Mouse (Mus musculus): ENCODE results near the gene Vps16. TPM values are rescaled to one million over a fixed set of nuclear protein-coding genes. Genes with fewer than 3 reads are reported as not detected.

Gene Vps16
- total RNA-seq, 1 experiment from 2014 or later, result 115 TPM

DNA sequence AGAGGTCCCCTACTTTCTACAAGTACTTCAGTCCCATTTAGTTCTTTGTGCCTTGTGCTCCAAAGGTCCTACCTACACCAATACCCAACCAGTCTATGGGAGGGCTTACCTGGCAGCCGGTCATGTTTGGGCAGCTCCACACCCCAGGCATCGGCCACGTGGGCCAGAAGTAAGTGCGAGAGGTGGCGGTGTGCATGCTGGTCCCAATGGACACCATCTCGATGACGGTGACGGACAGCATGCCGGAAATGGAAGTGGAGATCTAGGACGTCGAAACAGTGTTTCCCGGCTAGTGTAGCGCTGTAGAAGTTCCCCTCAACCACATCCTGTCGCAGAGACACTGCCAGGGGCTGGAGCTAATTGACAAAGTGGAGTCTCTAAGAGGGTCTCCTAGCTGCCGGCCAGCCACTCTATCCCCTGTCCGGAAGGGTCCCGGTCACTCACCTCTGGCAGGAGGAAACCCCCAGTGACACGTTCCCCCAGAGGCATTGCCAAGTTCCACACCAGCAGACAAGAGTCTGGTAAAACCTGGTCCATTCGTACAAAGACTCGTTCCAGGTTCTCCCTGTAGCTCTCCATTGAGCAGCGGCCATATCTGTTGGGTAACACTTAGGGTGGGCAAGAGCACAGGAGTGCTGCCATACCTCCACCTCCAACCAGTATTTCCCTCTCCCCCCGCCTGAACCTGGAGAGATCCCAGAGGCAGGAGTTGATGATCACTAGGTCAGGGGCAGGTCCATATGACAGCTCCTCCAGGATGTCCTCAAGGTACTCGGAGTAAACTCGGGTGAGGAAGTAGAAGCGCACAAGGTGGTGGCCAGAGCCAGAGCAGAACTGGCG is 2.1 kb upstream of the Vps16 start:
- ATAC-seq (replicated peaks; ENCODE audit: low read depth, poor library complexity, severe bottlenecking), result no peak

DNA sequence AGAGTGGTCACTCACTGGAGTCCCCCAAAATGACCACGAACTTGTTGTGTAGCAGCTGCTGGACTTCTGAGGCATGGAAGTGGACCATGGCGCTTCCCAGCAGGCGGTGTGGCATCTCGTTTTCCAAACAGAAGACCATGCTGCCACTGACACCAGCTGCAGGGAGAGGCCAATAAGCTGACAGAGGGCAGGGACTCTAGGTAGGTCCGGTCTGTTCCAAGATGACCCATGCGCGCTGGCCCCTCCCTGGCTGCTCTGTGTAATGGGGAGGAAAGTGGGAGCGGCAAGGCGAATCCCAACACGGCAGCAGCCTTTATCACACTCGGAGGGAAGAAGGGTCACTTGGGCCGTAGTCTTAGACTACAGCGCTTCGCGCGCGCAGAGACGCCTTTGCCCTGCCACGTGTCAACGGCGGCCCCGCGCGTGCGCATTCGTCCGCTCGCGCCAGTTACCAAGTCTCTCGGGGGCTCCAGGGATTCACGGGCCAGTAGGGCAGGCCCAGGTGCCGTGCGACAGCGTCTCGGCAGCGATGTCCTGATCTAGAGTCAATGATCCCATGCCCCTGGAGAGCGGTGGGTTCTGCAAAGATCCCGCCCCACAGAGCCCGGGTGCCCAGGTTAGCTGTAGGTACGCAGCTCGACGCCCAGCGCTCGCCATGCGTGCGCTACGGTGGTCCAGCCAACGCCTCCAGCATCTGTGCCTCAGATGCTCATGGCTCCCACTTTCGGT is 578 bp upstream of the Vps16 start:
- ATAC-seq (replicated peaks; ENCODE audit: low read depth, poor library complexity, severe bottlenecking), result peak; percentile 50

DNA sequence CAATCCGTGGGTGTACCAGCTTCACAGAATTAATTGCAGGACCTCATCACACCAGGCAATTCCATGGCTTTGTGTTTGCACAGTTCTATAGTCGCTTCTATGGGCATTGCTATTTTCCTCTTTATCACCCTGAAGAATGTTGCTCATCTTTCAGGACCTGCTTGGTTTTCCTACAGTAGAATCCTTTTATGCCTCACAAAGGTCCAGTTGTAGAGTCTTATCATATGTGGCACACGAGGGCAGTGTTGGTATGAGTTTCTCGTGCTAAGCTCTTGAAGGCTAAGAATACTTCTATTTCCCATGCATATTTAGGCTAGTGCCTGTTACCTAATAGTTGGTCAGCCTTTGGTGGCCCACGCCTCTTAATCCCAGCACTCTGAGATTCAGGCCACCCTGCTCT is 973 bp downstream of the Vps16 start:
- ATAC-seq (replicated peaks; ENCODE audit: low read depth, poor library complexity, severe bottlenecking), result no peak

DNA sequence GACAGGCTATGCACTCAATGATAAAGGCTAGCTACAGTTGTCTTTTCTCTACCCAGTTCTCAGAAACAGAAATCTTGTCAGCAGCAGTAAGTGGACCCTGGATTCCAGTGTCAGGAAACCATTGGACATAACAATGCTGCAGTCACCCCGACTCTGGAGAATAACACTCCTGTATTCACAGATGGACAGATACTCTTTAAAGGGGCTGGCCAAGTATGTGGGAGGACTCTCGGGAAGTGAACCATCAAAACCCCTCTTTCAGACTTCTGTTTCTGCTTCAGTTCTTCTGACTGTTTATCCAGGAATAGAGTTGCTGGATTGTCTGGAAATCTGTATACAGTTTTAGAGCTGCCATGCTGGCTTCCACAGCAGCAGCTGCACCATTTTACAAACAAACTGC is 5.7 kb downstream of the Vps16 start:
- ATAC-seq (replicated peaks; ENCODE audit: low read depth, poor library complexity, severe bottlenecking), result no peak

DNA sequence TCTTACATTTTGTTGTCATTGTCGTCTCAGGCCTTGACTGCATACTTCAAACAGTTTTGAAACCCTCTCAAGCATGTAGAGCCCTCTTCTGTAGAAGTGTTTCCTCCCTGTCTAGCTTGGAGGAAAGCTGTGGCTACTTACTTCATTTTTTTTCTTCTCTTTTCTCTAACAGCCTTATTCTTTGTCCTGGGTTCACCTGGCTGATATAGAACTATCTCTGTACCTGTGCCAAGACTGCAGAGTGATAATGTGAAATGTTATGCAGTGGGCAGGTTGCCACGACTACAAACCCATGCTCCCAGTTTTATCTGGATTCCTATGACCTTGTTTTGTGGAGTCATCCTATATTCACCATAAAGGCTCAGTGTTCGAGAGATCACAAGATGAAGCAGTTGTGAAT is 6.3 kb downstream of the Vps16 start:
- no peak for ATAC-seq (replicated peaks; ENCODE audit: low read depth, poor library complexity, severe bottlenecking)

DNA sequence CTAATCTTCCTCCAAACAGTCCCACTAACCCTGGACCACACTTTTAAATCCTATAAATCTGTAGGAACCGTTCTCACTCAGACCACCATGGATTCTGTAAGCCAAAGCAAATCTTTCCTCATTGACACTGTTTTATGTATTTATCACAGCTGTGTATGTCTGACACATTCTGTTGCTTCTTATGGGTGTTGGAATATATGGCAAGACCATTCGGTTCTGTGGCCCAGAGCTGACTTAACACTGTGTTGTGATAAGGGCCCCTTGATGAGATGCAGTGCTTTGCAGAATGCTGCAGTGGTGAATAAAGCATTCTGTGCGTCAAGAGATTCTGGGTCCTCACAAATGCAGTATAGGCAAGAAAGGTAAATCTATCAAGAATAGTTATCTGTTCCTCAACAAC is 8.0 kb downstream of the Vps16 start:
- no peak for ATAC-seq (replicated peaks; ENCODE audit: low read depth, poor library complexity, severe bottlenecking)

DNA sequence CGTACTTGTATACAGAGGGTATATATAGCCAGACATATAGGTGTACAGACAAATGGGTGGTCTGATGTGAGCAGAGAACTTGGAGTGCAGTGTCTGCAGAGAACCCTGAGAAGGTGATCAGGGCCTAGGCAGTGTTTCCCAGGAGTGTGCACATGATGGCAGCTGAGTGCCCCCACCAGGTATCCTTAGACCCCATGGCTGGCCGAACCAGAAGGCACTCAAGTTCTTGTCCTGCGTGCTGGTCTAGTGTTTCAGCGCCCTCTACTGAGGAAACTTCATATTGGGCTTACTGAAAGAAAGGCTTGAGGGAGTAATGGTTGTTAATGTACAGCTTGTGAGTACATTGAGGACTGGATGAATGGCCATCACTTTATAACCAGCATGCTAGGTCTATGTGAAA is 9.0 kb downstream of the Vps16 start:
- peak; percentile 72; the same call in 1 of the 2 replicates for ATAC-seq (replicated peaks; ENCODE audit: low read depth, poor library complexity, severe bottlenecking)

DNA sequence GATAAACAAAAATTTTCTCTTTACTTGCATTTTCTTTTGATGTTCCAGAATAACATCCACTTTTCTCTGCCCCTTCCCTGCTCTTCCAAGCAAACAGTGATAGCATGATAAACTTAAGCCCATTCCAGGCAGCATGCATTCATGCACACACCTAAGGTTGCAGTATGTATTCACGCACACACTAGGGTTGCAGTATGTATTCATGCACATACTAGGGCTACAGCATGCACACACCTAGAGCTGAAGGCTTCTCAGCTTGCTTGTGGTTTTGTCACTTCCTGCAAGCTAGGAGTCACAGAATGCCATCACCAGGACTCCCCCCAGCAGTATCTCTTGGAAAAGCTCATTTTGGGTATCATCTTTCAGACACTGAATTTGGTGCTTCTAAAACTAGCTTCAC is 12.6 kb downstream of the Vps16 start:
- no peak for ATAC-seq (replicated peaks; ENCODE audit: low read depth, poor library complexity, severe bottlenecking)

DNA sequence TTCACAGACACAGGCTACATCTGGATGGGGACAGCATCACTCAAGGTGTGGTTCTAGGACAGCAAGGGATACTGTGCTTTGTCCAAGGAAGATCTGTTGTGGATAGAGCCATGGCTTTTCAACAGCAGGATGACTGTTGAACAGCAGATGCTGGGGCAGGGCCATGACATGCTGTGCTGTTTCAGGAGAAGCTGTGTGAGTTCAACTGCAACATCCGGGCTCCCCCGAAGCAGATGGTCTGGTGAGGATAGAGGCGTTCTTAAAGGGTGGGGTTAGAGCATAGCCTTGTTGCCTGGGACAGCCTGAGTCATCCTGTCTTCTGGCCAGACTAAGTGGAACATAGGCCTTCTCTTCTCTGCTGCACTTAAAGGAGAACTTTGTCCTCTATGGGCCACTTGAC is 14.7 kb downstream of the Vps16 start:
- ATAC-seq (replicated peaks; ENCODE audit: low read depth, poor library complexity, severe bottlenecking), result no peak

DNA sequence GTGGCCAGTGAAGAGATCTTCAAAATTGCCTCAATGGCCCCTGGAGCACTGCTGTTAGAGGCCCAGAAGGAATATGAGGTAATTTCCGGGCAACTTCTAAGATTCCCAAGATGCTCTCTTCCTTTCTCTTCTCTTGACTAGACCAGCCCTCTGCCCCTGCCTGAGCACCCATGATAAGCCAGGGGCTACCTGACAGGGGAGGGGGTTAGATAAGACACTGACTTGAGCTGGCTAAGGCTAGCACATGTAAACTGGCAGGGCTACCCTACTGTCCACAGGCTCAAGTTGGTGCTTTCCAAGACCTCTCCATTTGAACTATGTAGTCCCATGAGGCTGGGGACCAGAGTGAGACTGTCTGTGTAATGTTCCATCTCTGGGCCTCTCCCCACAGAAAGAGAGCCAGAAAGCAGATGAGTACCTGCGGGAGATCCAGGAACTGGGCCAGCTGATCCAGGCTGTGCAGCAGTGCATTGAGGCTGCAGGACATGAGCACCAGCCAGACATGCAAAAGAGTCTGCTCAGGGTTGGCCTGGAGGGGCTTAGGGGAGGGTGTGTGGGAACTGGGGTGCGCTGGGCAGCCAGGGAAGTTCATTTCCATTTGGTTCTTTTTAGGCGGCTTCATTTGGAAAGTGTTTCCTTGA is 15.8 kb downstream of the Vps16 start:
- ATAC-seq (replicated peaks; ENCODE audit: low read depth, poor library complexity, severe bottlenecking), result no peak

DNA sequence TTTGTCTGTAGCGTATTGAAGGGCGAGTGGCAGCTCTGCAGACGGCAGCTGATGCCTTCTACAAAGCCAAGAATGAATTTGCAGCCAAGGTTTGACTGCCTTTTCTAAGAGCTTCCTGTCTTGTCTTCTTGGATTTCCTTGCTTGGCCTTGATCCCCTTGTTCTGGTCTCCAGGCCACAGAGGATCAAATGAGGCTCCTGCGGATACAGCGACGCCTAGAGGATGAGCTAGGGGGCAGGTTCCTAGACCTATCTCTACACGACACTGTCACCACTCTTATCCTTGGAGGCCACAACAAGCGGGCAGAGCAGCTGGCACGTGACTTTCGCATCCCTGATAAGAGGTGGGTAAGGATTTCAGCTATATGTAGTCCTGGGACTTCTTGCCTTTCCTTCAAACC is 18.0 kb downstream of the Vps16 start:
- no peak for ATAC-seq (replicated peaks; ENCODE audit: low read depth, poor library complexity, severe bottlenecking)

DNA sequence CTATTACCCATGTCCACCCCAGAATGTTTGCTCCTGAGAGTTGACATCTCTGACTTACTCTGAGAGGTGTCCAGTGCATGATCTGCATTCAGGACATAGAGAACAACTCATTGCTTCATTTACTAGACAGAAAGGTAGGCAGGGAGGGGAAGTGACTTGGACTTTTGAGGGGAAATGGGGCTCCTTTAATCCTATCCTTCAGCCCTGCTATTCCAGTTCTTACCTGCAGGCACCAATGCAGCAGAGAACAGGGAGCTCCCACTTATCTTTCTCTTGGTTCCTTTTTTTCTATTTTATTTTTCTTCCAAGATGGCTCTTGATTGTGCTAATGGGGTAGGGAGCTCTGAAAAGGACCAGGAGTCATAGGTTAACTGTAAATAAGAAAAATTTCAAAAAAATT is 24.3 kb downstream of the Vps16 start:
- 0 out of 2 replicates have a peak, but pooled peaks have one; percentile 27 for ATAC-seq (replicated peaks; ENCODE audit: low read depth, poor library complexity, severe bottlenecking)

DNA sequence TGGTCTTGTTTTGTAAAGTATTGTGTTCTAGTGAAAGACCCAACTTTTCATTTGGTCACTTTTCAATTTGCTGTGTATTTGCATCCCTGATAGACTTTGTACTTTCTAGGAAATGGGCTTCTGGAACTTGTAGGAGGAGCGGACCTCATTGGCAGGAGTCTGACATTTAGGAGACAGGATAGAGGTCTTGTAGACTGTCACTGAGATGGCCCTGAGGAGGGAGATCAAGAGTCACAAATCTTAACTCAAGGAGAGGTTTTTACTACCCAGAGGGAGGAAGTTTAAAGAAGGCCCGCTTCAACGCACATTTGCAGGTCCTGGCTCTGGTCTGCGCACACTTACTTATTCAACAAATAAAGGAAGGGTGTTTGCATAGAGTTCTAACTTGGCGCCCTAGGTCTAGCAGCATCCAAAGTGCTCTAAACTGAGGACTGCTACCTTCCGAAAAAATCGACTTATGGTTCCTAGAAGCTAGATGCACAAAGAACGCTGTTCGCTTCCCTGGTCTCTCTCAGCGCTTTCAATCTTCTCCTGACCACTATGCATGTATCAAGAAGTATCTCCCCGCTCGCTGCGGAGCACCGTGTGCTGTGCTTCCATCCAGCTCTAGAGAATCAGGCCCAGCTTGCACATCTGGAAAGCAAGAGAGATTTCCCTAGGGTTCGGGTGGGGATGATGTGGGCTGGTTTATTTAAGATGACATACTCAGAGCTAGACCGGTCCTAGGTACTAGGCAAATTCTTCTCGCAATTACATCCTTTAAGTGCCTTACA is 25.1 kb downstream of the Vps16 start:
- 0 out of 2 replicates have a peak, but pooled peaks have one; percentile 9 for ATAC-seq (replicated peaks; ENCODE audit: low read depth, poor library complexity, severe bottlenecking)

DNA sequence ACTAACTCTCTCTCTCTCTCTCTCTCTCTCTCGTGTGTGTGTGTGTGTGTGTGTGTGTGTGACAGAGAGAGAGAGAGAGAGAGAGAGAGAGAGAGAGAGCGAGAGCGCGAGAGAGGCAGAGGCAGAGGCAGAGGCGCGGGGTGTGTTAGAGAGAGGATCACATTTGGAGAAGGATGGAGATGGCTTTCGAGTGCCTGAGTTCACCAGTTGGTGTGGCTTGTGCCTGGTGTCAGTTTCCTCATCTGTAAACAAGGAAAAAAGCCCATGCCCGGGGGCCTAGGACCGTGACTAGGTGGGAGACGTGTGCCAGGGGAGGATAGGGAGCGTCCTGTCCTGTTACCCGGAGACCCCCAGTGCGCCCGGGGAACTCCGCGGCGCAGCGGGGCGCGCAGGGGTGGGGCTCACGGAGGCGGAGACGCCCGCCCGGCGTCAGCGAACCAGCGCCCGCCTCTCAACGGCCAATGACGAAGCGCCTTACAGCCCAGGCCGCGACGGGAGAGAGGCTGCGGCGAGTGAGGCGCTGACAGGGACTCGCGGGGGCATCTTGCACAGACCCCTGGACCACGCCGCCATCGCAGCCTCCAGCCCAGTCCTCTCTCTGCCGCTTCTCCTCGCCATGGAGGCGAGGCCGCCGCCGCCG is 25.8 kb downstream of the Vps16 start, which contains the start of gene Ptpra:
Ptpra (plus strand) TSS at position 485 of the 640 bp plus-strand sequence.
- peak; percentile 88 for ATAC-seq (replicated peaks; ENCODE audit: low read depth, poor library complexity, severe bottlenecking)

DNA sequence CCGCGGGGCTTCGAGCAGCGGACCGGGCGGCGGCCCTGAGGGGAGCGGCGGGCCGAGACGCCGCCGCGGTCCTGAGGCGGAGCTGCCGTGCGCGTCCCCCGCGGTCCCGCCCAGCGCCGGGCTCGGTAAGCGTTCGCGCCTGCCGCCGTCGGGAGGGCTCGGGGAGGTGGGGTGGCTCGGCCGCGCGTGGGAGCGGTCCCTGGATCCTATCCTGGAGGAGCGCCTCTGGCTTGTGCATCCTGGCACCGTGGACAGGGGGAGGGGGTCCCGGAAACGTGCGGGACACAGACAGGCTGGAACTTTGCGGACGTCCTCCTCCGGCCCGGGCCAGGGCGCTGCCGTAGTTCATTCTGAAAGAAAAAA is 26.3 kb downstream of the Vps16 start:
- ATAC-seq (replicated peaks; ENCODE audit: low read depth, poor library complexity, severe bottlenecking), result peak; percentile 40

DNA sequence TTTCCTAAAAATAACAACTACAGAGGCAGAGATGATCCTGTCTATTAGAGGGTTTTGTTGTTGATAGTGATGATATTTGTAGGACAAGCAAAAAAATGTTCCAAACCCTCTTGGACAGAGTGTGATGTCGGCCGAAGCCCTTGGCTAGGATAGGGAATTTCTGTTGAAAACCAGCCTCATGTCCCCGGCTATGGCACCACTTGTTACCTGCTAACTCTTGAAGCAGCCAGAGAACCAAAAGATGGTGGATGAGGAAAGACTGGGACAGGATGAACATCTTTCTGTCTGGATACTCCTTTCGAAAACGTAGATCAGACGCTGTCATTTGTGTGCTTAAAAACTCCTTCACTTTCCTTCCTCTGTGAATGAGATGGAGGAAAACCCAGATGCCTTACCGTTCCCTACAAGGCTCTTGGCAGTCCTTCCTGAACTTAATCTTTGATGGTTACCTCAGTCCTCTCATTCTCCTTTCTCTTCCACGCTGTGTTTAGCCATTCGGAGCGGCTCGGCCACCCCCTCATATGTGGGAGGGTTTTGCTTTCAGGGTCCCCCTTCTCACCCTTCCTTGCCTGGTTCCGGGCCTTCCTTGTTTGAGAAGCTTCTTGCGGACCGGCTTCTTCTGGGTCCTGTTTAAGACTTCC is 27.1 kb downstream of the Vps16 start:
- ATAC-seq (replicated peaks; ENCODE audit: low read depth, poor library complexity, severe bottlenecking), result no peak

DNA sequence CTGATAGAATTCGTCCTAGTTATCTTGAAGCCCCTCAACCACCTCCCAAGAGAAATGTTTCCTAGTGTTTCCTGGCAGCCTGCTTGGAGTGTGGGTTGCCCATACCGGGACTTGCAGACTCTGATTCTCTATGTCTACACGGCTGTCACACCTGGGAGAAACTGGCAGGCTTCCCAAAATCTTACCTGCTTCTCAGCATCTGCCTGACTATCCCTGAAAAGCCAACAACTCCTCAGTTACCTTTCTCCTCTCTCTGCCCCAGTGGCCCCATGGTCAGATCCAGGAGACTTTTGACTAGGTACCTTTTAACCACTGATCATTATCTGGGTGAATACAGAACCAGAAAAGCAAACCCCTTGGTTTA is 27.6 kb downstream of the Vps16 start:
- ATAC-seq (replicated peaks; ENCODE audit: low read depth, poor library complexity, severe bottlenecking), result no peak

DNA sequence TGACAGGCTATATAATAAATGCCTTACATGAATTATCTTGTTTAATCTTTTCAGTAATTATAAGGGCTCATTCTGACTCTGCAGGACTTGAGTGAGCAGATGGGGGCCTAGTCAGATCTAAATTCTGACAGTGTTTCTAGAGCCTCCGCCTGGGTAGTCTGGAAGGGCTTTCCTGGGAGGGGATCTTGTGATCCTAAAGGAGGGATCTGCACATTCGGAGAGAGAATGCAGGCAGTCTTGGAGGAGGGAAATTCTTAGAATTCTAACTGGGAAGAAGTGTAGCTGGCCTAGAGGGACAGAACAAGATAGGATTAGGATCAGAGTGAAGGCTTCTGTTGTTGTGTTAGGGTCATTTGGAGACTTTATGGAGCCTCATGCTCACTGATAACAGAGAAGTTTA is 28.1 kb downstream of the Vps16 start:
- ATAC-seq (replicated peaks; ENCODE audit: low read depth, poor library complexity, severe bottlenecking), result no peak

DNA sequence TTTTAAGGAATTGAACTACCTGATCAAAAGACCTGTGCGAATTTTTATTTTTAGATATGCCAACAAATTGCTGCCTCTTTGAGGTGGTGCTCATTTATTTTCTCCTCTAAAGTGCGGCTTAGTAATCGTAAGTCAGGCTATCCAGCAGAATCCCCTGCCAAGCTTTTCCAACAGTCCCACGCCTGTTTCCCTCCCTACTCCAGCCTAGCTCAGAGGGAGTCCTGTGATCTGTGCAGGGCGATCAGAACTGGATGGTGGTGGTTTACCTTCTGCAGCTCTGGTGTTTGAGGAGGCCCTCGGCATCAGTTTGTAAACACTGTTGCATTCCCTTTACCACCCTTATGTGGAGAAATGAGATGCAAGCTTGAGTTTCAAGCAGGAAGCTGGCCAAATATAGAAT is 29.3 kb downstream of the Vps16 start:
- no peak for ATAC-seq (replicated peaks; ENCODE audit: low read depth, poor library complexity, severe bottlenecking)

Data from common myeloid progenitor, adult 5-6 weeks (primary cell).